Comparison of ENCODE assay signal across 8 mouse cellular contexts in genomic region chr2:155691723-155692493, GRCm38 (mm10). TPM values are rescaled to one million over a fixed set of nuclear protein-coding genes. Genes with fewer than 3 reads are reported as not detected.
DNase-seq lines count a peak whose midpoint lies in the region; ATAC-seq and TF ChIP-seq lines count a peak whose summit lies in the region.

Trpc4ap (minus strand) TSS chr2:155692384.

- H3K4me3 ChIP-seq in cortical plate, adult 2 months (ENCODE audit: insufficient read depth, low read length): peak within 1 kb of the TSS; percentile 98

- peak; percentile 98 for DNase-seq in gastrocnemius, postnatal 10 days
- peak; percentile 98 for DNase-seq in induced T-regulatory cell, adult 2 months (ENCODE audit: low read depth)
- DNase-seq in left cerebral cortex, adult 9 months (ENCODE audit: low spot score in 2 of 2): peak; percentile 84 to 98
- DNase-seq in right cerebral cortex, postnatal 14 days: peak; percentile 97
- peak; percentile 96 to 99 for DNase-seq in urinary bladder, postnatal 36 days (ENCODE audit: low spot score in 2 of 2)

- peak; percentile 96 for ATAC-seq in activated CD4-positive, CD25-positive, alpha-beta regulatory T cell, adult 4 months
- ATAC-seq in megakaryocyte progenitor cell, adult 5-6 weeks (replicated peaks; ENCODE audit: poor library complexity): peak; percentile 97

- peak; percentile 86 for TF ChIP-seq CTCF in cortical plate, adult 2 months (IDR thresholded peaks at IDR 0.05; ENCODE audit: extremely low read depth, insufficient read depth, low read length)

- peaks cover 3% of the 10 kb centered on the region; the same call in 1 of the 2 replicates for H3K4me1 ChIP-seq in cortical plate, adult 2 months (ENCODE audit: control insufficient read depth, insufficient read depth, low read length)

- H3K27ac ChIP-seq in cortical plate, adult 2 months (ENCODE audit: insufficient read depth, low read length): peak within 1 kb of the TSS; percentile 84

- peak; percentile 89 for TF ChIP-seq POLR2A in cortical plate, adult 2 months (IDR thresholded peaks at IDR 0.05; ENCODE audit: extremely low read depth, insufficient read depth, low read length)

RNA-seq across cellular contexts. Expression of gene Trpc4ap, which starts in this region (rescaled TPM):
- 10 to 100 TPM; 55.4 to 66.2 TPM for polyA plus RNA-seq in activated CD4-positive, CD25-positive, alpha-beta regulatory T cell, adult 4 months (2017; shearing (Covaris generic))
- polyA plus RNA-seq in cortical plate, adult 2 months (2012; rRNA removed): 158 and 163 TPM in 2 replicates
- total RNA-seq in gastrocnemius, postnatal 10 days (2021): 10 to 100 TPM; 83.4 to 94.8 TPM
- total RNA-seq in megakaryocyte progenitor cell, adult 5-6 weeks (2015): 59.0 and 62.9 TPM in 2 replicates
- 73.1 and 89.6 TPM in 2 replicates for total RNA-seq in megakaryocyte progenitor cell, adult 5-6 weeks (2017)

Comparison
In these comparisons a context has a peak if more than half of its experiments do, and no peak if none do; other contexts are left out.
1. Peak in every context shown above with its lines: DNase-seq, ATAC-seq, H3K4me3 ChIP-seq and H3K27ac ChIP-seq.